Mouse (Mus musculus) CD4-positive, CD25-positive, alpha-beta regulatory T cell, adult 2 months (primary cell): ENCODE measurements around the gene Helq.

Experiments used
- DNase-seq: peaks from one replicate; pipeline ENCODE4 v3.0.0-alpha.2; 2012; ENCODE audit warnings: low read depth, low spot score

Helq gene

GRCm38 (mm10) chr5:100798165-100798860 is at the start of gene Helq, which contains the start of gene Mrps18c:
Gene Helq (minus strand): TSS chr5:100798598.
Gene Mrps18c (plus strand): TSS chr5:100798627.
- peak; percentile 90 for DNase-seq

- no peak for DNase-seq
Measured at GRCm38 (mm10) chr5:100847143-100847542, 48.7 kb upstream of the Helq start.

- no peak for DNase-seq
Measured at GRCm38 (mm10) chr5:100846599-100846920, 48.2 kb upstream of the Helq start.

- DNase-seq = peak; percentile 74
Measured at GRCm38 (mm10) chr5:100845848-100846598, 47.6 kb upstream of the Helq start.

GRCm38 (mm10) chr5:100845485-100845847 is 47.1 kb upstream of the Helq start, which contains the start of gene Gpat3:
Gene Gpat3 (plus strand): TSS chr5:100845713.
- DNase-seq = peak; percentile 38

- DNase-seq = no peak
Measured at GRCm38 (mm10) chr5:100844485-100844884, 46.1 kb upstream of the Helq start.

- DNase-seq = no peak
Measured at GRCm38 (mm10) chr5:100837907-100838306, 39.5 kb upstream of the Helq start.

GRCm38 (mm10) chr5:100835862-100836538 is 37.6 kb upstream of the Helq start:
- DNase-seq = no peak

GRCm38 (mm10) chr5:100833841-100834240 is 35.4 kb upstream of the Helq start:
- no peak for DNase-seq

GRCm38 (mm10) chr5:100832680-100833079 is 34.3 kb upstream of the Helq start:
- no peak for DNase-seq

GRCm38 (mm10) chr5:100828701-100829100 is 30.3 kb upstream of the Helq start:
- DNase-seq = no peak

GRCm38 (mm10) chr5:100826531-100826930 is 28.1 kb upstream of the Helq start:
- no peak for DNase-seq

GRCm38 (mm10) chr5:100825975-100826374 is 27.6 kb upstream of the Helq start:
- DNase-seq = peak; percentile 56

GRCm38 (mm10) chr5:100822826-100823225 is 24.4 kb upstream of the Helq start:
- no peak for DNase-seq

- no peak for DNase-seq
Measured at GRCm38 (mm10) chr5:100821375-100821774, 23.0 kb upstream of the Helq start.

- peak; percentile 92 for DNase-seq
Measured at GRCm38 (mm10) chr5:100820483-100821184, 22.2 kb upstream of the Helq start, which contains the start of gene Abraxas1. Gene Abraxas1 (minus strand): TSS chr5:100820965.

- peak; percentile 57 for DNase-seq
Measured at GRCm38 (mm10) chr5:100819568-100820480, 21.4 kb upstream of the Helq start.

GRCm38 (mm10) chr5:100818341-100818740 is 19.9 kb upstream of the Helq start:
- DNase-seq = no peak

- no peak for DNase-seq
Measured at GRCm38 (mm10) chr5:100794084-100794483, 4.3 kb downstream of the Helq start.

- no peak for DNase-seq
Measured at GRCm38 (mm10) chr5:100792261-100792660, 6.1 kb downstream of the Helq start.

- DNase-seq = no peak
Measured at GRCm38 (mm10) chr5:100787527-100787926, 10.9 kb downstream of the Helq start.
